Mouse (Mus musculus) brain, embryonic 14.5 days (tissue): Measurements from ENCODE around the gene Evi2a.

ENCODE experiments used
- CTCF ChIP-seq: fragments of 200-500 bp; IDR thresholded peaks from 2 replicates; pipeline ENCODE4 v1.5.1; 2012; ENCODE audit warnings: inconsistent platforms, mild to moderate bottlenecking, moderate library complexity, borderline replicate concordance; ENCODE audit not compliant: insufficient read depth, insufficient read length; ENCODE audit errors: extremely low read depth
- POLR2A ChIP-seq: fragments of 200-500 bp; IDR thresholded peaks from 2 replicates; pipeline ENCODE4 v1.6.1; 2012; ENCODE audit warnings: mild to moderate bottlenecking, inconsistent platforms, borderline replicate concordance; ENCODE audit not compliant: poor library complexity, insufficient read depth, insufficient read length, severe bottlenecking; ENCODE audit errors: extremely low read depth

GRCm38 (mm10) chr11:79519299-79519698, 11.1 kb downstream of the Evi2a start:
- TF ChIP-seq CTCF (no peak), POLR2A (no peak)
